Mouse (Mus musculus) liver, postnatal 0 days (tissue): ENCODE measurements around the gene Eaf2. TPM values are rescaled to one million over a fixed set of nuclear protein-coding genes. Genes with fewer than 3 reads are reported as not detected.
A peak's percentile ranks its signal among the peaks of the same experiment; 100 is the strongest.

Experiments
- ATAC-seq: fragments of 200-750 bp; cut with Nextera tagmentation; 2 replicates; pipeline ENCODE4 v1.8.0; 2017; ENCODE audit warnings: mild to moderate bottlenecking, moderate library complexity
- DNase-seq: peaks from one replicate; pipeline ENCODE4 v3.0.0-alpha.2; 2016
- H3K27ac ChIP-seq: fragments of 300-500 bp; sonication (generic); 2 replicates; pipeline ENCODE4 v1.5.1; 2014; ENCODE audit warnings: antibody characterized with exemption, moderate library complexity, mild to moderate bottlenecking, low read depth
- H3K27me3 ChIP-seq: fragments of 300-500 bp; sonication (generic); 2 replicates; pipeline ENCODE4 v1.6.1; 2014; ENCODE audit warnings: low read length, control low read depth, mixed read lengths; ENCODE audit not compliant: insufficient read depth
- H3K36me3 ChIP-seq: fragments of 300-500 bp; sonication (generic); replicated peaks from 2 replicates; pipeline ENCODE4 v1.6.1; 2014; ENCODE audit warnings: mild to moderate bottlenecking, control low read depth, low read length, moderate library complexity, mixed read lengths; ENCODE audit not compliant: insufficient read depth
- H3K4me1 ChIP-seq: fragments of 300-500 bp; sonication (generic); 2 replicates; pipeline ENCODE4 v1.6.1; 2014; ENCODE audit warnings: antibody characterized with exemption, mild to moderate bottlenecking, control low read depth; ENCODE audit not compliant: insufficient read depth
- H3K4me2 ChIP-seq: fragments of 300-500 bp; sonication (generic); 2 replicates; pipeline ENCODE4 v1.6.1; 2014; ENCODE audit warnings: low read depth, mild to moderate bottlenecking, low read length, moderate library complexity, mixed read lengths
- H3K4me3 ChIP-seq: fragments of 300-500 bp; sonication (generic); 2 replicates; pipeline ENCODE4 v1.5.1; 2014; ENCODE audit warnings: low read depth, low read length
- H3K9ac ChIP-seq: fragments of 300-500 bp; sonication (generic); replicated peaks from 2 replicates; pipeline ENCODE4 v1.6.1; 2014; ENCODE audit warnings: mild to moderate bottlenecking, moderate library complexity
- H3K9me3 ChIP-seq: fragments of 300-500 bp; sonication (generic); 2 replicates; pipeline ENCODE4 v1.6.1; 2016; ENCODE audit warnings: mild to moderate bottlenecking, control low read depth, low read length, mixed read lengths
- CTCF ChIP-seq: sonication (generic); IDR thresholded peaks from 2 replicates; pipeline ENCODE4 v1.5.1; 2016; ENCODE audit warnings: antibody characterized with exemption, low read depth
- EP300 ChIP-seq: IDR thresholded peaks from 2 replicates; pipeline ENCODE4 v1.6.1; 2016; ENCODE audit warnings: antibody characterized with exemption, low read depth, mild to moderate bottlenecking
- WGBS: fragments of 180-500 bp; shearing (Covaris S2); extraction: QIAGEN DNeasy Blood & Tissue Kit; methylation state at CpG from one replicate; pipeline ENCODE4 v1.1.7; 2014; ENCODE audit not compliant: insufficient replicate concordance; 5-methylcytosine and 5-hydroxymethylcytosine counted together
- polyA plus RNA-seq: library from polyadenylated mRNA; unstranded; fragments of >200 nt; fragmentation: Nextera tagmentation; extraction: Ambion mirVana; gene quantifications from 2 replicates; pipeline ENCODE4 v1.2.1, GENCODE M21; 2015

The Eaf2 gene
- 0.70 and 1.3 TPM in 2 replicates for polyA plus RNA-seq

DNA sequence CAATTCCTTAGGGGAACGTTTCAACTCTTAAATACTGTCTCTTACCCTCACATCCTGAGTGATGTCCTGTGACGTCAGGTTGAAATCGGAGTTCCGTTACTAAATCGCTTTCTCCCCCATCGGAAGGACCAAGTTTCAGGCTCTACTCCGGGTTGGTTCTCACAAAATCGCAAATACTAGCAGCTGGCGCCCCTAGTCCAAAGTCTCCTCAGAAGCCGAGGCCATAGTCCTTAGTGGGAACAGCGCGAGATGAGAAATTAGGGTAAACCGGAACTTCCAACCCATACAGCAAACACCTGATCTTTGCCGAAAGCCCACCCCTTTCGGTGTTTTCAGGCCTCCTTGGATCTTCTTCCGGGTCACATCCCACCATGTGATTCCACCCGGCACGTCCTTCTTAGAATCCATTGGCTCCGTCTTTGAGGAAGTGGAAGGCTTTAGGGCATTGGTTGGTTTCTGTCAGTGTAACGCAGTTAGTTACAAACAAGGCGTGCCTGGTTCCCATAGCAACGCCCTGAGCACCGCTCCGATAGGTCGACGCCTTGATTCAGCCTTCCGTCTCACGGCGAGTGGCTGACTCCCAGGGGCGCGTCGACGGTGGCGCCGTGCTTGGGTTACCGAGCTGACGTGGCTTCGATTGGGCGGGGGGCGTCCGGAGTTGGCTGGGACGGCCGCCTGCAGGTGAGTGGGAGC is at the start of gene Eaf2, which contains the start of gene Golgb1:
Gene Eaf2, minus strand, starts transcription at position 421 of the 693 bp plus-strand sequence.
Gene Golgb1, plus strand, starts transcription at position 558 of the 693 bp plus-strand sequence.
- H3K9ac ChIP-seq, result peak within 1 kb of the TSS; percentile 88
- H3K4me2 ChIP-seq, result peak within 1 kb of the TSS; percentile 77
- WGBS, result under 1% methylated on average over 43 of the region's 43 CpGs
- peaks cover 11% of the 10 kb centered on the region for H3K4me1 ChIP-seq
- no peaks in the 10 kb centered on the region for H3K27me3 ChIP-seq
- no peaks in the 10 kb centered on the region for H3K9me3 ChIP-seq
- TF ChIP-seq CTCF (0 out of 2 replicates have a peak, but pooled peaks have one; percentile 1), EP300 (peak; percentile 86)
- ATAC-seq (peak; percentile 97), DNase-seq (peak; percentile 95)
- peak within 1 kb of the TSS; percentile 94 for H3K27ac ChIP-seq
- peaks cover 11% of the 10 kb centered on the region; the same call in 1 of the 2 replicates for H3K36me3 ChIP-seq
- H3K4me3 ChIP-seq, result peak within 1 kb of the TSS; percentile 74

GRCm38 (mm10) chr16:36924312-36924711 is 49.5 kb upstream of the Eaf2 start:
- Histone ChIP-seq H3K27ac (no peak overlapping the region), H3K36me3 (peaks cover 60% of the 10 kb centered on the region), H3K27me3 (no peaks in the 10 kb centered on the region), H3K4me3 (no peak overlapping the region), H3K9me3 (no peaks in the 10 kb centered on the region), H3K4me2 (no peak overlapping the region), H3K4me1 (no peaks in the 10 kb centered on the region), H3K9ac (no peak overlapping the region)
- WGBS, result 90% methylated on average over 8 of the region's 8 CpGs
- ATAC-seq (no peak), DNase-seq (no peak)
- TF ChIP-seq CTCF (no peak), EP300 (no peak)

- H3K4me1 ChIP-seq, result no peaks in the 10 kb centered on the region
- H3K27me3 ChIP-seq, result no peaks in the 10 kb centered on the region
- DNase-seq (no peak), ATAC-seq (no peak)
- H3K27ac ChIP-seq, result no peak overlapping the region
- no peak overlapping the region for H3K4me2 ChIP-seq
- H3K9ac ChIP-seq, result no peak overlapping the region
- no peak for TF ChIP-seq CTCF
- TF ChIP-seq EP300, result no peak
- no peaks in the 10 kb centered on the region for H3K9me3 ChIP-seq
- no peak overlapping the region for H3K4me3 ChIP-seq
- 75% methylated on average over 6 of the region's 6 CpGs for WGBS
- peaks cover 53% of the 10 kb centered on the region for H3K36me3 ChIP-seq
Observed at GRCm38 (mm10) chr16:36921980-36922379, 47.2 kb upstream of the Eaf2 start.

- DNase-seq, result no peak
- WGBS, result 87% methylated on average over 8 of the region's 8 CpGs
- ATAC-seq, result no peak
- TF ChIP-seq CTCF, result no peak
- TF ChIP-seq EP300, result no peak
- no peak overlapping the region for H3K4me2 ChIP-seq
- H3K36me3 ChIP-seq, result peaks cover 52% of the 10 kb centered on the region
- H3K27me3 ChIP-seq, result no peaks in the 10 kb centered on the region
- H3K4me3 ChIP-seq, result no peak overlapping the region
- no peaks in the 10 kb centered on the region for H3K4me1 ChIP-seq
- no peak overlapping the region for H3K27ac ChIP-seq
- no peak overlapping the region for H3K9ac ChIP-seq
- H3K9me3 ChIP-seq, result no peaks in the 10 kb centered on the region
Observed at GRCm38 (mm10) chr16:36921067-36921613, 46.3 kb upstream of the Eaf2 start.

- ATAC-seq, result no peak
- Histone ChIP-seq H3K4me3 (no peak overlapping the region), H3K36me3 (peaks cover 48% of the 10 kb centered on the region), H3K27me3 (no peaks in the 10 kb centered on the region), H3K4me2 (no peak overlapping the region), H3K9me3 (no peaks in the 10 kb centered on the region), H3K27ac (no peak overlapping the region), H3K4me1 (no peaks in the 10 kb centered on the region), H3K9ac (no peak overlapping the region)
- TF ChIP-seq EP300 (no peak), CTCF (no peak)
- WGBS, result 61% methylated on average over 3 of the region's 3 CpGs
- no peak for DNase-seq
Observed at GRCm38 (mm10) chr16:36920410-36920809, 45.6 kb upstream of the Eaf2 start.

- ATAC-seq, result no peak
- H3K27ac ChIP-seq, result no peak overlapping the region
- no peaks in the 10 kb centered on the region for H3K27me3 ChIP-seq
- H3K36me3 ChIP-seq, result peaks cover 41% of the 10 kb centered on the region
- H3K9ac ChIP-seq, result no peak overlapping the region
- H3K4me2 ChIP-seq, result no peak overlapping the region
- no peaks in the 10 kb centered on the region for H3K4me1 ChIP-seq
- H3K4me3 ChIP-seq, result no peak overlapping the region
- DNase-seq, result no peak
- TF ChIP-seq CTCF, result no peak
- no peak for TF ChIP-seq EP300
- WGBS, result 92% methylated on average over 10 of the region's 10 CpGs
- H3K9me3 ChIP-seq, result no peaks in the 10 kb centered on the region
Observed at GRCm38 (mm10) chr16:36918505-36918904, 43.7 kb upstream of the Eaf2 start.
